Mouse (Mus musculus) forebrain, postnatal 0 days (tissue): Measurements from ENCODE around the gene 4932438H23Rik. TPM values are rescaled to one million over a fixed set of nuclear protein-coding genes. Genes with fewer than 3 reads are reported as not detected.

ENCODE experiments used
- ATAC-seq: fragments of 200-750 bp; cut with Nextera tagmentation; 2 replicates; pipeline ENCODE4 v1.8.0; 2017; ENCODE audit warnings: mild to moderate bottlenecking, moderate library complexity
- DNase-seq: peaks from one replicate; pipeline ENCODE4 v3.0.0-alpha.2; 2015
- H3K27ac ChIP-seq: fragments of 300-500 bp; sonication (generic); 2 replicates; pipeline ENCODE4 v1.5.1; 2014; ENCODE audit warnings: low read depth, mild to moderate bottlenecking, antibody characterized with exemption, low read length, moderate library complexity, mixed read lengths
- H3K27me3 ChIP-seq: fragments of 300-500 bp; sonication (generic); 2 replicates; pipeline ENCODE4 v1.6.1; 2014; ENCODE audit warnings: mild to moderate bottlenecking, low read length, mixed read lengths; ENCODE audit not compliant: insufficient read depth
- H3K36me3 ChIP-seq: fragments of 300-500 bp; sonication (generic); 2 replicates; pipeline ENCODE4 v1.6.1; 2014; ENCODE audit warnings: mild to moderate bottlenecking, moderate library complexity; ENCODE audit not compliant: insufficient read depth
- H3K4me1 ChIP-seq: fragments of 300-500 bp; sonication (generic); 2 replicates; pipeline ENCODE4 v1.6.1; 2014; ENCODE audit warnings: antibody characterized with exemption; ENCODE audit not compliant: insufficient read depth
- H3K4me2 ChIP-seq: fragments of 300-500 bp; sonication (generic); 2 replicates; pipeline ENCODE4 v1.6.1; 2014; ENCODE audit warnings: low read depth, mild to moderate bottlenecking, moderate library complexity
- H3K4me3 ChIP-seq: fragments of 300-500 bp; sonication (generic); 2 replicates; pipeline ENCODE4 v1.5.1; 2014; ENCODE audit warnings: low read depth, low read length, mixed read lengths
- H3K9ac ChIP-seq: fragments of 300-500 bp; sonication (generic); 2 replicates; pipeline ENCODE4 v1.6.1; 2014; ENCODE audit warnings: mild to moderate bottlenecking
- H3K9me3 ChIP-seq: fragments of 300-500 bp; sonication (generic); 2 replicates; pipeline ENCODE4 v1.6.1; 2016; ENCODE audit warnings: low read length
- CTCF ChIP-seq: sonication (generic); IDR thresholded peaks from 2 replicates; pipeline ENCODE4 v1.5.1; 2016; ENCODE audit warnings: antibody characterized with exemption, control low read depth, low read depth
- WGBS: fragments of 180-500 bp; shearing (Covaris S2); extraction: QIAGEN DNeasy Blood & Tissue Kit; methylation state at CpG from one replicate; pipeline ENCODE4 v1.1.7; 2014; 5-methylcytosine and 5-hydroxymethylcytosine counted together
- polyA plus RNA-seq: library from polyadenylated mRNA; unstranded; fragments of >200 nt; fragmentation: Nextera tagmentation; extraction: Ambion mirVana; gene quantifications from 2 replicates; pipeline ENCODE4 v1.2.1, GENCODE M21; 2015
- total RNA-seq: library from RNA; depleted of rRNA; stranded (reverse); fragments of >200 nt; gene quantifications from 2 replicates; pipeline ENCODE4 v1.2.3, GENCODE M21; 2014; rRNA removed

Gene 4932438H23Rik
- total and polyA plus RNA-seq, 2 experiments from 2014 or later = 0.81 to 1.2 TPM

- H3K4me3 ChIP-seq = peak overlapping the region; percentile 85
- DNase-seq (peak; percentile 59), ATAC-seq (no peak)
- no peaks in the 10 kb centered on the region for H3K9me3 ChIP-seq
- TF ChIP-seq CTCF = no peak
- 1% methylated on average over 19 of the region's 19 CpGs for WGBS
- peak overlapping the region; percentile 97 for H3K27ac ChIP-seq
- H3K4me1 ChIP-seq = peaks cover 7% of the 10 kb centered on the region; the same call in 1 of the 2 replicates
- no peaks in the 10 kb centered on the region for H3K27me3 ChIP-seq
- peak overlapping the region; percentile 74 for H3K4me2 ChIP-seq
- H3K36me3 ChIP-seq = peaks cover 12% of the 10 kb centered on the region
- peak overlapping the region; percentile 85 for H3K9ac ChIP-seq
These were observed 84.9 kb downstream of the 4932438H23Rik start for GRCm38 (mm10) chr16:91009942-91010529.

- no peak overlapping the region for H3K4me3 ChIP-seq
- H3K4me1 ChIP-seq = peaks cover 7% of the 10 kb centered on the region; the same call in 1 of the 2 replicates
- no peak overlapping the region for H3K27ac ChIP-seq
- no peaks in the 10 kb centered on the region for H3K9me3 ChIP-seq
- ATAC-seq = no peak
- no peaks in the 10 kb centered on the region for H3K27me3 ChIP-seq
- TF ChIP-seq CTCF = no peak
- 93% methylated on average over 4 of the region's 4 CpGs for WGBS
- H3K36me3 ChIP-seq = 0 out of 2 replicates have a peak, but pooled peaks cover 4% of the 10 kb centered on the region
- no peak overlapping the region for H3K4me2 ChIP-seq
- H3K9ac ChIP-seq = no peak overlapping the region
- DNase-seq = no peak
These were observed 89.9 kb downstream of the 4932438H23Rik start for GRCm38 (mm10) chr16:91004915-91005538.

Other genes with a start within 250 kb of the 4932438H23Rik start
- 28.0 and 28.6 TPM in 2 replicates for gene Cfap298, start 160.0 kb downstream of the 4932438H23Rik start, total RNA-seq
- 73.4 and 79.6 TPM in 2 replicates for gene Cfap298, start 160.0 kb downstream of the 4932438H23Rik start, polyA plus RNA-seq
- gene Synj1, start 83.8 kb downstream of the 4932438H23Rik start, total RNA-seq = 48.2 and 62.5 TPM in 2 replicates
- gene Synj1, start 83.8 kb downstream of the 4932438H23Rik start, polyA plus RNA-seq = 24.8 and 38.0 TPM in 2 replicates
- 80.0 and 88.6 TPM in 2 replicates for gene Paxbp1, start 50.6 kb downstream of the 4932438H23Rik start, total RNA-seq
- gene Paxbp1, start 50.6 kb downstream of the 4932438H23Rik start, polyA plus RNA-seq = 10.3 and 19.5 TPM in 2 replicates
- 32.8 and 41.0 TPM in 2 replicates for gene Olig2, start 130.3 kb upstream of the 4932438H23Rik start, total RNA-seq
- gene Olig2, start 130.3 kb upstream of the 4932438H23Rik start, polyA plus RNA-seq = 11.6 and 14.7 TPM in 2 replicates
- 103 and 130 TPM in 2 replicates for gene Olig1, start 174.7 kb upstream of the 4932438H23Rik start, total RNA-seq
- gene Olig1, start 174.7 kb upstream of the 4932438H23Rik start, polyA plus RNA-seq = 127 and 138 TPM in 2 replicates